Mouse (Mus musculus) embryonic fibroblast, embryonic 13.5 days (primary cell): ENCODE results near the gene St3gal6. TPM values are rescaled to one million over a fixed set of nuclear protein-coding genes. Genes with fewer than 3 reads are reported as not detected.
A peak's percentile ranks its signal among the peaks of the same experiment; 100 is the strongest.
"Not testable (repeated sequence)": the region's sequence is repeated elsewhere in the genome, so short reads cannot be mapped to it uniquely, and the experiment has no call there.

Experiments used
- H3K27ac ChIP-seq: 2 replicates; pipeline ENCODE4 v1.5.1; 2012; ENCODE audit warnings: low read length, control low read depth, inconsistent platforms; ENCODE audit not compliant: insufficient read depth
- H3K4me1 ChIP-seq: 2 replicates; pipeline ENCODE4 v1.6.1; 2011; ENCODE audit warnings: low read length; ENCODE audit not compliant: control insufficient read depth, insufficient read depth
- H3K4me3 ChIP-seq: 2 replicates; pipeline ENCODE4 v1.5.1; 2011; ENCODE audit warnings: mild to moderate bottlenecking, control low read depth, low read length; ENCODE audit not compliant: insufficient read depth
- CTCF ChIP-seq: IDR thresholded peaks from 2 replicates; pipeline ENCODE4 v1.5.1; 2011; ENCODE audit warnings: mild to moderate bottlenecking, control low read depth, low read length, moderate library complexity, borderline replicate concordance; ENCODE audit not compliant: insufficient read depth
- POLR2A ChIP-seq: IDR thresholded peaks from 2 replicates; pipeline ENCODE4 v1.6.1; 2011; ENCODE audit warnings: low read depth, mild to moderate bottlenecking, control low read depth, low read length, moderate library complexity
- polyA plus RNA-seq: library from polyadenylated mRNA; stranded (reverse); fragments of >200 nt; gene quantifications from 2 replicates; pipeline ENCODE4 v1.2.4, GENCODE M21; 2011; ENCODE audit warnings: low read depth; ENCODE audit not compliant: missing spikeins, insufficient read length

Gene St3gal6
- polyA plus RNA-seq, 1 experiment, result 8.0 TPM

- H3K27ac ChIP-seq, result no peak overlapping the region
- no peaks in the 10 kb centered on the region for H3K4me1 ChIP-seq
- TF ChIP-seq CTCF (no peak), POLR2A (no peak)
- H3K4me3 ChIP-seq, result no peak overlapping the region
Measured at GRCm38 (mm10) chr16:58462519-58462918, 61.5 kb downstream of the St3gal6 start.

- Histone ChIP-seq H3K27ac (no peak overlapping the region), H3K4me1 (no peaks in the 10 kb centered on the region), H3K4me3 (no peak overlapping the region)
- TF ChIP-seq CTCF (no peak), POLR2A (no peak)
Measured at GRCm38 (mm10) chr16:58461856-58462518, 62.1 kb downstream of the St3gal6 start.

GRCm38 (mm10) chr16:58460386-58460785 is 63.7 kb downstream of the St3gal6 start:
- no peak overlapping the region for H3K27ac ChIP-seq
- H3K4me3 ChIP-seq, result no peak overlapping the region
- TF ChIP-seq POLR2A, result no peak
- TF ChIP-seq CTCF, result no peak
- no peaks in the 10 kb centered on the region for H3K4me1 ChIP-seq

- not testable (repeated sequence) for H3K4me1 ChIP-seq, H3K4me3 ChIP-seq, H3K27ac ChIP-seq
Measured at GRCm38 (mm10) chr16:58459966-58460365, 64.1 kb downstream of the St3gal6 start.

GRCm38 (mm10) chr16:58456991-58457390 is 67.1 kb downstream of the St3gal6 start:
- Histone ChIP-seq H3K4me3 (no peak overlapping the region), H3K27ac (no peak overlapping the region), H3K4me1 (no peaks in the 10 kb centered on the region)
- TF ChIP-seq POLR2A, result no peak
- TF ChIP-seq CTCF, result no peak

- H3K4me1 ChIP-seq, result no peaks in the 10 kb centered on the region
- no peak for TF ChIP-seq CTCF
- TF ChIP-seq POLR2A, result no peak
- H3K4me3 ChIP-seq, result no peak overlapping the region
- no peak overlapping the region for H3K27ac ChIP-seq
Measured at GRCm38 (mm10) chr16:58456445-58456844, 67.6 kb downstream of the St3gal6 start.

GRCm38 (mm10) chr16:58455118-58455517 is 68.9 kb downstream of the St3gal6 start:
- Histone ChIP-seq H3K4me3 (no peak overlapping the region), H3K4me1 (no peaks in the 10 kb centered on the region), H3K27ac (no peak overlapping the region)
- TF ChIP-seq CTCF, result no peak
- TF ChIP-seq POLR2A, result no peak

GRCm38 (mm10) chr16:58454617-58455016 is 69.4 kb downstream of the St3gal6 start:
- Histone ChIP-seq H3K4me3 (no peak overlapping the region), H3K4me1 (no peaks in the 10 kb centered on the region), H3K27ac (no peak overlapping the region)
- TF ChIP-seq CTCF (peak; percentile 93), POLR2A (no peak)

- H3K4me1 ChIP-seq, result no peaks in the 10 kb centered on the region
- no peak for TF ChIP-seq CTCF
- no peak for TF ChIP-seq POLR2A
- no peak overlapping the region for H3K27ac ChIP-seq
- H3K4me3 ChIP-seq, result no peak overlapping the region
Measured at GRCm38 (mm10) chr16:58453820-58454219, 70.2 kb downstream of the St3gal6 start.

GRCm38 (mm10) chr16:58453138-58453537 is 70.9 kb downstream of the St3gal6 start:
- TF ChIP-seq POLR2A, result no peak
- no peak for TF ChIP-seq CTCF
- no peaks in the 10 kb centered on the region for H3K4me1 ChIP-seq
- H3K4me3 ChIP-seq, result no peak overlapping the region
- no peak overlapping the region for H3K27ac ChIP-seq

- H3K27ac ChIP-seq, result no peak overlapping the region
- H3K4me3 ChIP-seq, result no peak overlapping the region
- H3K4me1 ChIP-seq, result no peaks in the 10 kb centered on the region
- TF ChIP-seq CTCF, result no peak
- TF ChIP-seq POLR2A, result no peak
Measured at GRCm38 (mm10) chr16:58451647-58452046, 72.4 kb downstream of the St3gal6 start.

- no peak overlapping the region for H3K4me3 ChIP-seq
- no peaks in the 10 kb centered on the region for H3K4me1 ChIP-seq
- TF ChIP-seq CTCF (no peak), POLR2A (no peak)
- H3K27ac ChIP-seq, result no peak overlapping the region
Measured at GRCm38 (mm10) chr16:58450648-58451047, 73.4 kb downstream of the St3gal6 start.
